Mouse (Mus musculus) spleen, postnatal 4 days (tissue): ENCODE data around the gene Gm9833.
"Not testable (repeated sequence)": the region's sequence is repeated elsewhere in the genome, so short reads cannot be mapped to it uniquely, and the experiment has no call there.

Experiments used
- DNase-seq, 2 experiments: peaks; one replicate each; pipeline ENCODE4 v3.0.0; 2022; ENCODE audit warnings: low spot score in 2 of 2

Gm9833 gene

GRCm38 (mm10) chr3:10087994-10088393, at the start of gene Gm9833:
Gene Gm9833, plus strand, starts transcription at chr3:10088110.
- not testable (repeated sequence) for DNase-seq

GRCm38 (mm10) chr3:10070070-10070469, 17.8 kb upstream of the Gm9833 start:
- DNase-seq, result no peak

- DNase-seq, result no peak
Observed at GRCm38 (mm10) chr3:10075826-10076225, 12.1 kb upstream of the Gm9833 start.

GRCm38 (mm10) chr3:10077096-10077841, 10.6 kb upstream of the Gm9833 start:
- no peak for DNase-seq

- DNase-seq, result no peak
Observed at GRCm38 (mm10) chr3:10078113-10078512, 9.8 kb upstream of the Gm9833 start.

- no peak for DNase-seq
Observed at GRCm38 (mm10) chr3:10081336-10081735, 6.6 kb upstream of the Gm9833 start.

GRCm38 (mm10) chr3:10081911-10082541, 5.9 kb upstream of the Gm9833 start:
- DNase-seq, result no peak

- no peak for DNase-seq
Observed at GRCm38 (mm10) chr3:10082545-10083062, 5.3 kb upstream of the Gm9833 start.

GRCm38 (mm10) chr3:10084102-10084501, 3.8 kb upstream of the Gm9833 start:
- no peak for DNase-seq

GRCm38 (mm10) chr3:10085396-10086119, 2.4 kb upstream of the Gm9833 start:
- DNase-seq, result no peak

GRCm38 (mm10) chr3:10087511-10087910, 399 bp upstream of the Gm9833 start:
- no peak for DNase-seq

GRCm38 (mm10) chr3:10091616-10092140, 3.8 kb downstream of the Gm9833 start:
- DNase-seq, result no peak

GRCm38 (mm10) chr3:10092499-10092898, 4.6 kb downstream of the Gm9833 start:
- DNase-seq, result no peak

- DNase-seq, result no peak
Observed at GRCm38 (mm10) chr3:10092914-10093313, 5.0 kb downstream of the Gm9833 start.

GRCm38 (mm10) chr3:10095076-10095622, 7.2 kb downstream of the Gm9833 start:
- DNase-seq, result no peak

- no peak for DNase-seq
Observed at GRCm38 (mm10) chr3:10099756-10100155, 11.8 kb downstream of the Gm9833 start.

GRCm38 (mm10) chr3:10111570-10111969, 23.7 kb downstream of the Gm9833 start:
- DNase-seq, result no peak

- no peak for DNase-seq
Observed at GRCm38 (mm10) chr3:10112196-10112595, 24.3 kb downstream of the Gm9833 start.

- DNase-seq, result no peak
Observed at GRCm38 (mm10) chr3:10112660-10113059, 24.8 kb downstream of the Gm9833 start.

- no peak for DNase-seq
Observed at GRCm38 (mm10) chr3:10116531-10116930, 28.6 kb downstream of the Gm9833 start.

- DNase-seq, result no peak
Observed at GRCm38 (mm10) chr3:10121232-10121631, 33.3 kb downstream of the Gm9833 start.
